Comparison of ENCODE assay signal across 9 mouse cellular contexts in genomic region chr2:157074186-157074724, GRCm38 (mm10). TPM values are rescaled to one million over a fixed set of nuclear protein-coding genes. Genes with fewer than 3 reads are reported as not detected.
DNase-seq lines count a peak whose midpoint lies in the region; ATAC-seq and TF ChIP-seq lines count a peak whose summit lies in the region.
"Had no signal": no experiment of that assay in that cellular context is flagged by ENCODE, and none has a peak within 500 bp of the region (broad histone marks: within the 10 kb centered on the region; RNA-seq: fewer than 3 reads in every experiment).

No protein-coding gene starts in this region.

- H3K9ac ChIP-seq in forebrain, embryonic 13.5 days, result 0 out of 2 replicates have a peak overlapping the region, but pooled peaks have one; percentile 14
- 0 out of 2 replicates have a peak overlapping the region, but pooled peaks have one; percentile 29 for H3K9ac ChIP-seq in hindbrain, postnatal 0 days (replicated peaks; ENCODE audit: low read length)
- H3K9ac ChIP-seq in stomach, postnatal 0 days (ENCODE audit: low read length), result no peak overlapping the region

- H3K27me3 ChIP-seq in forebrain, embryonic 13.5 days, result no peaks in the 10 kb centered on the region
- no peaks in the 10 kb centered on the region for H3K27me3 ChIP-seq in forebrain, embryonic 10.5 days (ENCODE audit: poor library complexity, severe bottlenecking)
- no peaks in the 10 kb centered on the region for H3K27me3 ChIP-seq in hindbrain, postnatal 0 days (ENCODE audit: insufficient read depth, low read length)
- H3K27me3 ChIP-seq in stomach, postnatal 0 days (ENCODE audit: control insufficient read depth, insufficient read depth, low read length), result no peaks in the 10 kb centered on the region

- no peak for TF ChIP-seq EP300 in stomach, postnatal 0 days (optimal IDR thresholded peaks at IDR 0.05)

- peak overlapping the region; percentile 41 for H3K27ac ChIP-seq in forebrain, embryonic 13.5 days
- no peak overlapping the region for H3K27ac ChIP-seq in forebrain, embryonic 10.5 days
- peak overlapping the region; percentile 34; the same call in 1 of the 2 replicates for H3K27ac ChIP-seq in hindbrain, postnatal 0 days
- peak overlapping the region; percentile 61; the same call in 1 of the 2 replicates for H3K27ac ChIP-seq in stomach, postnatal 0 days (replicated peaks)

- 66% methylated on average over 9 of the region's 9 CpGs for WGBS in forebrain, embryonic 13.5 days
- 86% methylated on average over 9 of the region's 9 CpGs for WGBS in forebrain, embryonic 10.5 days
- 36% methylated on average over 9 of the region's 9 CpGs for WGBS in hindbrain, postnatal 0 days
- 36% methylated on average over 9 of the region's 9 CpGs for WGBS in stomach, postnatal 0 days

- H3K9me3 ChIP-seq in forebrain, embryonic 13.5 days (replicated peaks), result no peaks in the 10 kb centered on the region
- no peaks in the 10 kb centered on the region for H3K9me3 ChIP-seq in forebrain, embryonic 10.5 days
- no peaks in the 10 kb centered on the region for H3K9me3 ChIP-seq in hindbrain, postnatal 0 days (ENCODE audit: low read length)
- H3K9me3 ChIP-seq in stomach, postnatal 0 days (ENCODE audit: control insufficient read depth, low read length), result no peaks in the 10 kb centered on the region

- no peak for DNase-seq in forebrain, embryonic 10.5 days (ENCODE audit: extremely low spot score, low spot score)
- DNase-seq in urinary bladder, postnatal 25 days (ENCODE audit: low spot score), result peak; percentile 39
- no peak for DNase-seq in urinary bladder, postnatal 10 days (ENCODE audit: low spot score)
- DNase-seq in hindbrain, postnatal 0 days (ENCODE audit: low spot score), result peak; percentile 71
- DNase-seq in stomach, postnatal 0 days (ENCODE audit: low spot score), result no peak
- DNase-seq in kidney, adult 18-20 months, result no peak
- DNase-seq in T-cell, adult 2 months (ENCODE audit: low spot score), result no peak

- peaks cover 86% of the 10 kb centered on the region for H3K4me1 ChIP-seq in forebrain, embryonic 13.5 days
- H3K4me1 ChIP-seq in forebrain, embryonic 10.5 days, result peaks cover 91% of the 10 kb centered on the region
- peaks cover 73% of the 10 kb centered on the region for H3K4me1 ChIP-seq in hindbrain, postnatal 0 days (ENCODE audit: insufficient read depth, low read length)
- H3K4me1 ChIP-seq in stomach, postnatal 0 days (replicated peaks; ENCODE audit: control insufficient read depth, insufficient read depth), result peaks cover 40% of the 10 kb centered on the region

- peak overlapping the region; percentile 100 for H3K4me2 ChIP-seq in forebrain, embryonic 13.5 days
- peak overlapping the region; percentile 87 for H3K4me2 ChIP-seq in hindbrain, postnatal 0 days (ENCODE audit: low read depth, low read length)
- H3K4me2 ChIP-seq in stomach, postnatal 0 days (replicated peaks; ENCODE audit: low read depth), result peak overlapping the region; percentile 20

- ATAC-seq in forebrain, embryonic 13.5 days, result no peak
- no peak for ATAC-seq in hindbrain, postnatal 0 days
- no peak for ATAC-seq in stomach, postnatal 0 days (ENCODE audit: low FRiP score, low TSS enrichment)

- peaks cover 23% of the 10 kb centered on the region for H3K36me3 ChIP-seq in forebrain, embryonic 13.5 days (ENCODE audit: poor library complexity, severe bottlenecking)
- H3K36me3 ChIP-seq in forebrain, embryonic 10.5 days (replicated peaks), result peaks cover 66% of the 10 kb centered on the region
- H3K36me3 ChIP-seq in hindbrain, postnatal 0 days (ENCODE audit: insufficient read depth, low read length), result no peaks in the 10 kb centered on the region
- H3K36me3 ChIP-seq in stomach, postnatal 0 days (ENCODE audit: control insufficient read depth, insufficient read depth, low read length), result peaks cover 2% of the 10 kb centered on the region; the same call in 1 of the 2 replicates

- peak overlapping the region; percentile 9; the same call in 1 of the 2 replicates for H3K4me3 ChIP-seq in forebrain, embryonic 13.5 days
- no peak overlapping the region for H3K4me3 ChIP-seq in forebrain, embryonic 10.5 days
- peak overlapping the region; percentile 77; the same call in 1 of the 2 replicates for H3K4me3 ChIP-seq in hindbrain, postnatal 0 days (ENCODE audit: low read length)
- no peak overlapping the region for H3K4me3 ChIP-seq in stomach, postnatal 0 days (ENCODE audit: low read depth, low read length)

- TF ChIP-seq CTCF in hindbrain, postnatal 0 days (IDR thresholded peaks at IDR 0.05; ENCODE audit: low read depth), result no peak
- TF ChIP-seq CTCF in stomach, postnatal 0 days (IDR thresholded peaks at IDR 0.05; ENCODE audit: low read depth), result no peak

RNA-seq across cellular contexts. Expression of gene Soga1, which starts 4.8 kb away (rescaled TPM):
- 4.8 and 5.1 TPM in 2 replicates for polyA plus RNA-seq in forebrain, embryonic 13.5 days (2015; fragmentation: Nextera tagmentation; extraction: Ambion mirVana)
- 3.5 and 4.0 TPM in 2 replicates for polyA plus RNA-seq in forebrain, embryonic 10.5 days (2016; fragmentation: Nextera tagmentation; extraction: Ambion mirVana)
- 120 and 151 TPM in 2 replicates for total RNA-seq in hindbrain, postnatal 0 days (2014; rRNA removed)
- 3.5 and 3.6 TPM in 2 replicates for polyA plus RNA-seq in hindbrain, postnatal 0 days (2015; fragmentation: Nextera tagmentation; extraction: Ambion mirVana)
- polyA plus RNA-seq in stomach, postnatal 0 days (2015; fragmentation: Nextera tagmentation; extraction: Ambion mirVana), result 0.65 and 0.86 TPM in 2 replicates

RNA-seq across cellular contexts. Expression of gene Tldc2, which starts 12.6 kb away (rescaled TPM):
- polyA plus RNA-seq in forebrain, embryonic 13.5 days (2015; fragmentation: Nextera tagmentation; extraction: Ambion mirVana), result not detected in 2 replicates
- not detected in 2 replicates for polyA plus RNA-seq in forebrain, embryonic 10.5 days (2016; fragmentation: Nextera tagmentation; extraction: Ambion mirVana)
- not detected in 2 replicates for total RNA-seq in hindbrain, postnatal 0 days (2014; rRNA removed)
- 0.43 TPM in 1 of 2 replicates, not detected in the other for polyA plus RNA-seq in hindbrain, postnatal 0 days (2015; fragmentation: Nextera tagmentation; extraction: Ambion mirVana)
- polyA plus RNA-seq in stomach, postnatal 0 days (2015; fragmentation: Nextera tagmentation; extraction: Ambion mirVana), result not detected in 2 replicates
- polyA plus RNA-seq: cortical plate, adult 2 months had no signal

Comparison
In these comparisons a context has a peak if more than half of its experiments do, and no peak if none do; other contexts are left out.
1. H3K4me3 ChIP-seq: peak in forebrain, embryonic 13.5 days (single experiment) and hindbrain, postnatal 0 days (single experiment); none in forebrain, embryonic 10.5 days (single experiment) and stomach, postnatal 0 days (single experiment).
2. DNase-seq: peak in urinary bladder, postnatal 25 days (single experiment) and hindbrain, postnatal 0 days (single experiment); none in forebrain, embryonic 10.5 days (single experiment), urinary bladder, postnatal 10 days (single experiment), stomach, postnatal 0 days (single experiment), kidney, adult 18-20 months (single experiment) and T-cell, adult 2 months (single experiment).
3. H3K4me2 ChIP-seq: peak in every context shown above with its lines; median percentile 100 in forebrain, embryonic 13.5 days; 87 in hindbrain, postnatal 0 days; 20 in stomach, postnatal 0 days.